Mouse (Mus musculus) lung, postnatal 0 days (tissue): ENCODE measurements at regions not wholly inside any gene's neighbourhood (a gene's known extent, or its start where the extent isn't known, plus 50 kb on each side); places are given as distances from the start of the nearest gene placed in this dataset.

ENCODE experiments used
- ATAC-seq: fragments of 200-750 bp; cut with Nextera tagmentation; 2 replicates; pipeline ENCODE4 v1.8.0; 2017; ENCODE audit warnings: moderate library complexity
- DNase-seq: peaks from one replicate; pipeline ENCODE4 v3.0.0-alpha.2; 2016; ENCODE audit warnings: low spot score
- H3K27ac ChIP-seq: fragments of 300-500 bp; sonication (generic); 2 replicates; pipeline ENCODE4 v1.5.1; 2014; ENCODE audit warnings: antibody characterized with exemption, mild to moderate bottlenecking, low read length, mixed read lengths
- H3K27me3 ChIP-seq: fragments of 300-500 bp; sonication (generic); replicated peaks from 2 replicates; pipeline ENCODE4 v1.6.1; 2014; ENCODE audit warnings: low read length, mixed read lengths; ENCODE audit not compliant: insufficient read depth
- H3K36me3 ChIP-seq: fragments of 300-500 bp; sonication (generic); 2 replicates; pipeline ENCODE4 v1.6.1; 2014; ENCODE audit warnings: low read length, mixed read lengths; ENCODE audit not compliant: insufficient read depth
- H3K4me1 ChIP-seq: fragments of 300-500 bp; sonication (generic); 2 replicates; pipeline ENCODE4 v1.6.1; 2014; ENCODE audit warnings: antibody characterized with exemption, low read depth, low read length, mixed read lengths; ENCODE audit not compliant: insufficient read depth
- H3K4me2 ChIP-seq: fragments of 300-500 bp; sonication (generic); replicated peaks from 2 replicates; pipeline ENCODE4 v1.6.1; 2014; ENCODE audit warnings: low read depth, mild to moderate bottlenecking, low read length, moderate library complexity, mixed read lengths
- H3K4me3 ChIP-seq: fragments of 300-500 bp; sonication (generic); 2 replicates; pipeline ENCODE4 v1.5.1; 2014; ENCODE audit warnings: low read depth, low read length
- H3K9ac ChIP-seq: fragments of 300-500 bp; sonication (generic); replicated peaks from 2 replicates; pipeline ENCODE4 v1.6.1; 2014; ENCODE audit warnings: low read depth, mild to moderate bottlenecking
- H3K9me3 ChIP-seq: fragments of 300-500 bp; sonication (generic); 2 replicates; pipeline ENCODE4 v1.6.1; 2016; ENCODE audit warnings: low read length, mixed read lengths
- CTCF ChIP-seq: IDR thresholded peaks from 2 replicates; pipeline ENCODE4 v1.5.1; 2016; ENCODE audit warnings: antibody characterized with exemption, mild to moderate bottlenecking
- EP300 ChIP-seq: IDR thresholded peaks from 2 replicates; pipeline ENCODE4 v1.6.1; 2016; ENCODE audit warnings: antibody characterized with exemption, mild to moderate bottlenecking, control low read depth
- WGBS: fragments of 180-500 bp; shearing (Covaris S2); extraction: QIAGEN DNeasy Blood & Tissue Kit; methylation state at CpG from one replicate; pipeline ENCODE4 v1.1.7; 2014; 5-methylcytosine and 5-hydroxymethylcytosine counted together

DNA sequence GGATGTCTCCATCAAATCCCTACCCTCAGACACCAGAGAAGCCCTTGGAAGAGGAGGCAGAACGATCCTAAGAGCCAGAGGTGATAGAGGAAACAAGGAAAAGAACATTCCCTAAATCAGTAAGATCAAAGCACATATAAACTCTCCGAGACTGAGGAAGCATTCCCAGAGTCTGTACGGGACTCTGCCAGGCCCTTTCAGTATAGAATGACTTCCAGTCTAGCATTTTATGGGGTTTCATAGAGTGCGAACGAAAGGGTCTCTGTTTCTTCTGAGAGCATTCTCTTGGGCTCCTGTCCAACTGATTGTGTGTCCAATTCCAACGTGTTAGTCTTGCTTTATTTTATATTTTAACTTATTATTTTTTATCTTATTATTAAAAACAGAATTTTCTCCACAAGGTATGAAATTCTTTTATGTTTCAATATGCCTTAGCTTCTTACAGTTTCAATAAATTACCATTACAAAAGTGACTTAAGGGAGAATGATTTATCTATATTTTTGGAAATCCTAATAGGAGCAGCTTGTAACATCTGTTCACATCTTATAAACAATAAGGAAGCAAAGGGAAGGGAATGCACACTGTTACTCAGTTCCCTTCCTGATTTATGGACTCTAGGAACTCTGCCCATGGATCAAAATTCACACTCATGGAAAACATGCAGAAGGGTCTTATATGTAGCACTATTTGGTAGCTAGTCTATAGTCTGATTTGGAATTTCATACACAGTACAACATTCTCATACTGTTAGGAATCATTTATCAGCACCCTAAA lies 628.8 kb downstream of the Slitrk6 start:
- Histone ChIP-seq H3K27ac (no peak overlapping the region), H3K9ac (no peak overlapping the region), H3K4me3 (no peak overlapping the region), H3K9me3 (no peaks in the 10 kb centered on the region; the same call in 1 of the 2 replicates), H3K4me2 (0 out of 2 replicates have a peak overlapping the region, but pooled peaks have one; percentile 6), H3K4me1 (no peaks in the 10 kb centered on the region), H3K27me3 (no peaks in the 10 kb centered on the region), H3K36me3 (no peaks in the 10 kb centered on the region)
- ATAC-seq (no peak), DNase-seq (no peak)
- TF ChIP-seq EP300 (no peak), CTCF (no peak)
- 37% methylated on average over 6 of the region's 6 CpGs for WGBS

GRCm38 (mm10) chr14:110122710-110123109 lies 632.2 kb downstream of the Slitrk6 start:
- Histone ChIP-seq H3K27ac (no peak overlapping the region), H3K27me3 (no peaks in the 10 kb centered on the region), H3K4me3 (no peak overlapping the region), H3K4me2 (no peak overlapping the region), H3K9me3 (no peaks in the 10 kb centered on the region; the same call in 1 of the 2 replicates), H3K36me3 (no peaks in the 10 kb centered on the region), H3K9ac (no peak overlapping the region), H3K4me1 (no peaks in the 10 kb centered on the region)
- TF ChIP-seq CTCF (no peak), EP300 (no peak)
- DNase-seq (no peak), ATAC-seq (no peak)
- WGBS, result 97% methylated on average over 3 of the region's 3 CpGs

DNA sequence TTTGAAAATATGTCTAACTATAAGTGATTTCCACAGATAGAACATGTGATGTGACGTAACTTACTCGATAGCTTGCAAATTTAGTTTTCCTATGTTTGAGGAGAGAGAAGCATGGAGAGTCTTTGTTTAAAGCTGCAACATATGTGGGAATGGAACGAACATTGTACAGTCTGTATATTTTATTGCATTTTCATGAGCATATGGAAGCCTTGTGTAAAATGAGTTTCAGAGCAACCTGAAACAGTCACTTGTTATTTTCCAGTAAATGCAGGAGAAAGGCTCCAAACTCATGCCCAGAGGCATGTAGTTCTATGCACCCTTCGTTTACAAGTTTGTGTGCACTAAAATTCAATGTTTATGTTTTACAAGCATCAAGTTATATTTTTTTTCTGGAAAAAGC lies 639.4 kb downstream of the Slitrk6 start:
- no peaks in the 10 kb centered on the region for H3K9me3 ChIP-seq
- ATAC-seq, result no peak
- no peak overlapping the region for H3K4me2 ChIP-seq
- H3K27me3 ChIP-seq, result no peaks in the 10 kb centered on the region
- H3K36me3 ChIP-seq, result no peaks in the 10 kb centered on the region
- H3K9ac ChIP-seq, result no peak overlapping the region
- H3K4me3 ChIP-seq, result no peak overlapping the region
- no peaks in the 10 kb centered on the region for H3K4me1 ChIP-seq
- no peak for DNase-seq
- 76% methylated on average over 4 of the region's 4 CpGs for WGBS
- TF ChIP-seq CTCF, result no peak
- H3K27ac ChIP-seq, result no peak overlapping the region

DNA sequence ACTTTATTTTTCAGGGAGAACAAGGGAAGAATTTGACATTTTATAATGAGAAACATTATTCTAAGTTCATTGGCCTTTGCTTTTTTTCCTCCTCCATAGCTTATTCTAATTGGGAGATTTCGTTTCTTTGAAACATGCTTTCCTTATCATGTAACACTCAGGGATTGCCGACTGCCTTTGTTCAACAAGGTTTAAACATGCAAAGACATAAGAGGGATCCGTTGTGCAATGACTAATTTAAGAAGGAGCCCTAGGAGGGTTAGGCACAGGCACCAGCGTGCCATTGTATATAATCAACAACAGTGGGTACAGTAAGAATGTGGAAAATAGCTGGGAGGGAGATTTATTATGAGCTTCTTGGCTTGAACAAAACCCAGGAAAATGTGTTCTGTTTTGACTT lies 654.1 kb downstream of the Slitrk6 start:
- no peaks in the 10 kb centered on the region for H3K4me1 ChIP-seq
- H3K9ac ChIP-seq, result no peak overlapping the region
- WGBS, result 44% methylated on average over 4 of the region's 4 CpGs
- H3K9me3 ChIP-seq, result no peaks in the 10 kb centered on the region
- DNase-seq (peak; percentile 8), ATAC-seq (no peak)
- H3K4me3 ChIP-seq, result no peak overlapping the region
- no peaks in the 10 kb centered on the region for H3K27me3 ChIP-seq
- H3K4me2 ChIP-seq, result no peak overlapping the region
- H3K36me3 ChIP-seq, result no peaks in the 10 kb centered on the region
- H3K27ac ChIP-seq, result no peak overlapping the region
- TF ChIP-seq CTCF (no peak), EP300 (no peak)

DNA sequence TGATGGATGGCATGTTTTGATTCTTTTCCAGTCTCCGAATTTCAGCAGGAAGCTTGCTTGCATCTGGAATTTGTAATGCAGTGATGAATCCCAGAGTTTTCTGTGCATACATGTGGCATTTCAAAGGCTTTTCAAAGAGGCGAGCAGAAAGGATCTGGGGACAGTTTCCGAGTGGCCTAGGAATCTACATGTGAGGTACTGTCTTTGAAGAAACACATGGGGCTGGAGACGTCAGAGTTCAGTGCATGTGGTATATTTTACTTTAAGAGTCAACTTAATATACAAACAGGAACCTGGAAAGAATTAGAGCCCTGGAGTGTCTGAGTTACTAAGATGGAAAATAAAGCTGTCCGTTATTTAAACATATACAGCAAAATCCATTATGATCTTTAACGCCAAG lies 676.6 kb downstream of the Slitrk6 start:
- Histone ChIP-seq H3K4me1 (no peaks in the 10 kb centered on the region), H3K36me3 (no peaks in the 10 kb centered on the region), H3K4me2 (no peak overlapping the region), H3K27me3 (no peaks in the 10 kb centered on the region), H3K9me3 (no peaks in the 10 kb centered on the region), H3K4me3 (no peak overlapping the region), H3K27ac (no peak overlapping the region), H3K9ac (no peak overlapping the region)
- WGBS, result 72% methylated on average over 6 of the region's 6 CpGs
- DNase-seq, result no peak
- TF ChIP-seq EP300 (no peak), CTCF (no peak)
- ATAC-seq, result no peak

- DNase-seq (no peak), ATAC-seq (no peak)
- Histone ChIP-seq H3K9ac (no peak overlapping the region), H3K27ac (no peak overlapping the region), H3K36me3 (no peaks in the 10 kb centered on the region), H3K27me3 (no peaks in the 10 kb centered on the region), H3K4me3 (no peak overlapping the region), H3K4me2 (no peak overlapping the region), H3K4me1 (no peaks in the 10 kb centered on the region), H3K9me3 (no peaks in the 10 kb centered on the region)
- 96% methylated on average over 3 of the region's 3 CpGs for WGBS
- TF ChIP-seq EP300 (no peak), CTCF (no peak)
Measured at GRCm38 (mm10) chr14:110047748-110048147, 707.2 kb downstream of the Slitrk6 start.
